Mouse (Mus musculus) intestine, embryonic 16.5 days (tissue): ENCODE measurements around the gene Kbtbd4. TPM values are rescaled to one million over a fixed set of nuclear protein-coding genes. Genes with fewer than 3 reads are reported as not detected.

Experiments
- ATAC-seq: fragments of 200-750 bp; cut with Nextera tagmentation; 2 replicates; pipeline ENCODE4 v1.8.0; 2017; ENCODE audit warnings: moderate TSS enrichment, moderate library complexity
- H3K27ac ChIP-seq: fragments of 300-500 bp; sonication (generic); 2 replicates; pipeline ENCODE4 v1.5.1; 2014; ENCODE audit warnings: mild to moderate bottlenecking, low read length
- H3K27me3 ChIP-seq: fragments of 300-500 bp; sonication (generic); replicated peaks from 2 replicates; pipeline ENCODE4 v1.6.1; 2014; ENCODE audit warnings: low read length, control low read depth, mixed read lengths; ENCODE audit not compliant: control insufficient read depth, insufficient read depth
- H3K36me3 ChIP-seq: fragments of 300-500 bp; sonication (generic); 2 replicates; pipeline ENCODE4 v1.6.1; 2014; ENCODE audit warnings: low read length, control low read depth; ENCODE audit not compliant: control insufficient read depth, insufficient read depth
- H3K4me1 ChIP-seq: fragments of 300-500 bp; sonication (generic); 2 replicates; pipeline ENCODE4 v1.6.1; 2014; ENCODE audit warnings: low read length, control low read depth, mixed read lengths; ENCODE audit not compliant: control insufficient read depth, insufficient read depth
- H3K4me2 ChIP-seq: fragments of 300-500 bp; sonication (generic); 2 replicates; pipeline ENCODE4 v1.6.1; 2014; ENCODE audit warnings: low read depth, low read length, control low read depth
- H3K4me3 ChIP-seq: fragments of 300-500 bp; sonication (generic); 2 replicates; pipeline ENCODE4 v1.5.1; 2014; ENCODE audit warnings: mild to moderate bottlenecking, low read length
- H3K9ac ChIP-seq: fragments of 300-500 bp; sonication (generic); 2 replicates; pipeline ENCODE4 v1.6.1; 2014; ENCODE audit warnings: low read depth, low read length
- H3K9me3 ChIP-seq: fragments of 300-500 bp; sonication (generic); 2 replicates; pipeline ENCODE4 v1.6.1; 2016; ENCODE audit warnings: low read length, control low read depth; ENCODE audit not compliant: control insufficient read depth
- WGBS: fragments of 180-500 bp; shearing (Covaris S2); extraction: QIAGEN DNeasy Blood & Tissue Kit; methylation state at CpG from one replicate; pipeline ENCODE4 v1.1.7; 2014; 5-methylcytosine and 5-hydroxymethylcytosine counted together
- polyA plus RNA-seq: library from polyadenylated mRNA; unstranded; fragments of >200 nt; fragmentation: Nextera tagmentation; extraction: Ambion mirVana; gene quantifications from 2 replicates; pipeline ENCODE4 v1.2.1, GENCODE M21; 2015

Gene Kbtbd4
- polyA plus RNA-seq, 1 experiment from 2014 or later: 27.1 TPM

DNA sequence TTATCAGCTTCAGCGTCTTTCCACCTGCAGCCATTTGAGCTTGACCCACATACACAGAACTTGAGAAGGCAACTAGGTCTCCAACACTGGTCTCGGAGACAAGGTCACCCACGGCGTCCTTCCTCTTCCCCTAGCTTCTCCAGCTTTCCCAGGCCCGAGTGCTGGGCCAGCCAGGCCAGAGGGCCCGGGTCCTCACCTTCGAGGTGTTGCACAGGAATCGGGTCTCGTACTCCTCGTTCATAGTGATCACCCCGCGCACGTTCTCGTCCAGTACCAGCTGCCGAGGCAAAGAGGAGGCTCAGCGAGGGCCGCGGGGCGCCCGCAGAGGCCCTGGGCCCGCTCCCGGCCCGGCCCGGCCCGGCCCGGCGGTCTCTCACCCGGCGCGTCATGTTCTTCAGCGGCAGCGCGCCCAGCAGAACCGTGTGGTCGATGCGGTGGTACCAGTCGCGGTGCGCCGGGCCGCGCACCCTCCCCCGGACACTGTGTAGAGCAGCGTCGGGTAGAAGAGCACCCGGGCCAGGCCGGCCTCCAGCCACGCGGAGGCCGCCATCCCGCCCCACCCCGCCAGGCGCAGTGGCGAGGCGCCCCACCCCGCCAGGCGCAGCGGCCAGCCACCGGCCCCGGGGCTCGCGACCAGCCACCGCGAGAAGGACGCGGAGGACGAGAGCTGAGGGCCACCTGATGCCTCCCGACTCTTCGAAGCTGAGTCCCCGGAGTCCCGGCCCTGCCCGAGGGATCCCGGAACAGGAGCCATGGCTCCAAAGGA lies 12.9 kb downstream of the Kbtbd4 start:
- ATAC-seq: peak; percentile 85
- Histone ChIP-seq H3K4me1 (peaks cover 19% of the 10 kb centered on the region), H3K27ac (peak overlapping the region; percentile 97), H3K4me3 (peak overlapping the region; percentile 62), H3K4me2 (peak overlapping the region; percentile 67), H3K9ac (peak overlapping the region; percentile 84), H3K27me3 (no peaks in the 10 kb centered on the region), H3K9me3 (no peaks in the 10 kb centered on the region), H3K36me3 (no peaks in the 10 kb centered on the region)
- under 1% methylated on average over 73 of the region's 73 CpGs for WGBS

DNA sequence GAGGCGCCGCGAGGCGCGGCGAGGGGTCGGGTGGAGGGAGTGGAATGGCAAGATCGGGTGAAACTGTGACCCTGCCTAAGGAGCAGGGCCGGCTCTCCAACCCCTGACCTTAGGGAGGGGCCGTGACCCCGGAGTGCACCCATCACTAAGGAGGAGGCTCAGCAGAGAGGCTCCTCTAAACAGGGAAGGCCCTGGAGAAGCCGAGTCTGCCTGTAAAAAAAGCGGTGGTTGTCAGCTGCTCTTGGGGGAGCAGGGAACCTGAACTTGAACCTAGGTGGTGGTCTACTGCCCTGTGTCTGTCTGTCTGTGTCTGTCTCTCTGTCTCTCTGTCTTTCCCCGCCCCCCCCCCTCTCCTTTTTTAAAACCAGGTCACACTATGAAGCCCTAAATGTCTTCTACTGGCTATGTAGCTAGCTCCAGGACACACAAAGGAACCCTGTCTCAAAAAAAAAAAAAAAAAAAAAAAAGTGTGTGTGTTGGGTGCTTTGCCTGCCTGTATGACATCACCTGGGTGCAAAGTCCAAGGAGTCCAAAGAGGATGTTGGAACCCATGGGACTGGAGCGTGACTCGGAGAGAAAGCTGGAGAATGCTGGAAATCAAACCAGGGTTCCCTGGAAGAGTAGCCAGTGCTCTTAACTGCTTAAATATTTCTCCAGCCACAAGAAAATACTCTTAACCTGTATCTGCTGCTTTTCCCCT lies 13.6 kb downstream of the Kbtbd4 start:
- Histone ChIP-seq H3K4me1 (peaks cover 19% of the 10 kb centered on the region), H3K27ac (peak overlapping the region; percentile 97), H3K9ac (peak overlapping the region; percentile 84), H3K36me3 (no peaks in the 10 kb centered on the region), H3K4me2 (peak overlapping the region; percentile 67), H3K4me3 (peak overlapping the region; percentile 62), H3K27me3 (no peaks in the 10 kb centered on the region), H3K9me3 (no peaks in the 10 kb centered on the region)
- ATAC-seq: peak; percentile 79
- WGBS: 6% methylated on average over 16 of the region's 16 CpGs

DNA sequence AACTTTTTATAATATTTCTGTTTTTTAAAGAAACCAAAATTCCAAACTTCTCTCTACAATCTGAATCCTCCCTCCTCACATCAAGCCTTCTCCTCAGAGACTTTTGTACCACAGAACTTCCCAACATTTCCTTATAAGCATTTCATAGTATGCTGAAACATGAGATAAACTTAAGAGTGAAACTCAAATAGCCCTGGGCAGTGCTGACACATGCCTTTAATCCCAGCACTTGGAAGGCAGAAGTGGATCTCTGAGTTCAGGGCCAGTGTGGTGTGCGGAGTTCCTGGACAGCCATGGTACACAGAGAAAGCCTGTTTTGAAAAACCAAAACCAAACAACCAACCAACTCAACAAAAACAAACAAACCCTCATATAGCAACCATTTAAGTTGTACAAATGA lies 16.6 kb downstream of the Kbtbd4 start:
- Histone ChIP-seq H3K4me1 (peaks cover 4% of the 10 kb centered on the region), H3K27me3 (no peaks in the 10 kb centered on the region), H3K9ac (no peak overlapping the region), H3K27ac (no peak overlapping the region), H3K4me2 (no peak overlapping the region), H3K9me3 (no peaks in the 10 kb centered on the region), H3K4me3 (no peak overlapping the region), H3K36me3 (no peaks in the 10 kb centered on the region)
- 78% methylated on average over 1 of the region's 1 CpGs for WGBS
- ATAC-seq: no peak

DNA sequence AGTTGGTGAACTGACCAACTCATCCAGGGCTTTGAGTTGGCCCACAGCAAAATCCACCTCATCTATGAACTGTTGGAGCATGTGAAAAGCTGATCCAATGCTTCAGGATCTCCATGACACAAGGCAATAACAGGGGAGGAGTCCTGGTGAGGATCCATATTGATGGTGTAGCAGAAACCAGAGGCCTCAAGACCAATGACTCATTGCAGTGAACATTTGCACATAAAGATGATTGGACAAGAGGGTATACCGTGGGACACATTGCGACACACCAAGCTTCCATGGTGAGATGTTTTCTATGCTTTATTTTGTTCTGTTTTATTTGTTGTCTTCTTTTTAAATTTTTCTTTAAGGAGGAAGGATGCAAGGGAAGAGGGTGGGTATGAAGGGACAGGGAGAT lies 18.1 kb downstream of the Kbtbd4 start:
- H3K4me1 ChIP-seq: no peaks in the 10 kb centered on the region
- no peak overlapping the region for H3K4me2 ChIP-seq
- H3K27ac ChIP-seq: no peak overlapping the region
- no peaks in the 10 kb centered on the region for H3K36me3 ChIP-seq
- no peak overlapping the region for H3K9ac ChIP-seq
- no peak for ATAC-seq
- no peaks in the 10 kb centered on the region for H3K27me3 ChIP-seq
- WGBS: 93% methylated on average over 2 of the region's 2 CpGs
- H3K9me3 ChIP-seq: no peaks in the 10 kb centered on the region
- no peak overlapping the region for H3K4me3 ChIP-seq

DNA sequence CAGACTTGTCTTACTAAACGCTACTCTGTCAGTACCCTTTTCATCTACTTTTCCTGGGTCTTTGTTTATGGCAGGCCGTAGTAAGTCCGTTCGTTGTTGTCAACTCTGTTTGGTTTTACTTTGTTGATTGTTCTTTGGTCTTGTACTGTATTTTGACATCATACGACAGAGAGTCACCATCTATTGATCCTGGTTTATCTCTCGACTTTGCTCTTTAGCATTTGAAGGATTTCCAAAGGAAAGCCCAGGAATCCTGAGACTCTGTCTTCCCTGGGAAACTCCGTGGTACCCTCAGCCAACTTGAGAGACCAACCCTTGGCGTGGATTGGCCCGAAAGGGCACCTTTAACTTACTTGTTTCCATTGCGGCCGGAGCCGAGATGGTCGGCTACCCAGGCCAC lies 24.0 kb downstream of the Kbtbd4 start:
- 82% methylated on average over 13 of the region's 13 CpGs for WGBS
- Histone ChIP-seq H3K4me3 (no peak overlapping the region), H3K4me2 (no peak overlapping the region)

DNA sequence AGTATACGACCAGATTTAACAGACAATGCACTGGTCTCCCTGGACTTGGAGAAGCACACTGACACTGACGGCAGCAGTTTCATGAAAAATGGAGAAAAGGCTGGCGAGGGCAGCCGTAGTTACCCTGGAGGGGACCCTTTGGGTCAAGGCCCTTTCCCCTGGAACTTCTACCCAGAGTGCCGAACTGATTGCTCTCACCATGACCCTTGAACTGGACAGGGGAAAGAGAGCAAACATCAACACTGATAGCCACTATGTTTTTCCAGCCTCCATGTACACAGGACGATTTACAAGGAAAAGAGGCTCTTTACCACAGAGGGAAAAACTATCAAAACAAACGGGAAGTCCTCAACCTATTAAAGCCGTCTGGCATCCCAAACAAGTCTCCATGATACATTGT lies 27.3 kb downstream of the Kbtbd4 start:
- no peak for ATAC-seq

More for the DNA sequence above, 24.0 kb downstream of the Kbtbd4 start:
- ATAC-seq: no peak
- no peaks in the 10 kb centered on the region for H3K9me3 ChIP-seq
- H3K27me3 ChIP-seq: no peaks in the 10 kb centered on the region
- H3K9ac ChIP-seq: no peak overlapping the region
- no peak overlapping the region for H3K27ac ChIP-seq
- H3K36me3 ChIP-seq: no peaks in the 10 kb centered on the region
- H3K4me1 ChIP-seq: no peaks in the 10 kb centered on the region

DNA sequence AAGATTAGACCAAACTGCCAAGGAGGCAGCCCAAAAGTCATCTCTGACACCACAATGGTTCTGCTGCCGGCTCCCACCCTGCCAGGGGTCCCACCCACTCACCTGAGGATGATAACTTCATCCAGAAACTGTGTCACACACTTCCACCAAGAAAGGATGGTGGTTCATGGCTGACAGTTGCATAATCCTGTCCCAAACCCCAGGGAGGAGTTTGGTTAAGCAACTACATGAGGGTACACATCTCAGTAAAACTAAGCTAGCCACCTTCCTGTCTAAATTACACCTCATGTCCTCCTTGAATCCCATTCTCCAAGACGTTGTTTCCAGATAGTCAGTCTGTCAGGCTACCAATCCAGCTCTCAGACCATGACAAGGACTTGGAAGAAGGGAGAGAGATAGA lies 27.7 kb downstream of the Kbtbd4 start:
- Histone ChIP-seq H3K27ac (no peak overlapping the region), H3K4me2 (no peak overlapping the region), H3K9me3 (no peaks in the 10 kb centered on the region), H3K36me3 (no peaks in the 10 kb centered on the region), H3K9ac (no peak overlapping the region), H3K27me3 (no peaks in the 10 kb centered on the region), H3K4me1 (no peaks in the 10 kb centered on the region), H3K4me3 (no peak overlapping the region)
- ATAC-seq: no peak
- 51% methylated on average over 2 of the region's 2 CpGs for WGBS

More for the DNA sequence above, 27.3 kb downstream of the Kbtbd4 start:
- no peaks in the 10 kb centered on the region for H3K27me3 ChIP-seq
- no peak overlapping the region for H3K9ac ChIP-seq
- no peak overlapping the region for H3K4me3 ChIP-seq
- H3K4me1 ChIP-seq: no peaks in the 10 kb centered on the region
- WGBS: 49% methylated on average over 8 of the region's 8 CpGs
- no peak overlapping the region for H3K4me2 ChIP-seq
- H3K36me3 ChIP-seq: no peaks in the 10 kb centered on the region
- no peaks in the 10 kb centered on the region for H3K9me3 ChIP-seq
- H3K27ac ChIP-seq: no peak overlapping the region

DNA sequence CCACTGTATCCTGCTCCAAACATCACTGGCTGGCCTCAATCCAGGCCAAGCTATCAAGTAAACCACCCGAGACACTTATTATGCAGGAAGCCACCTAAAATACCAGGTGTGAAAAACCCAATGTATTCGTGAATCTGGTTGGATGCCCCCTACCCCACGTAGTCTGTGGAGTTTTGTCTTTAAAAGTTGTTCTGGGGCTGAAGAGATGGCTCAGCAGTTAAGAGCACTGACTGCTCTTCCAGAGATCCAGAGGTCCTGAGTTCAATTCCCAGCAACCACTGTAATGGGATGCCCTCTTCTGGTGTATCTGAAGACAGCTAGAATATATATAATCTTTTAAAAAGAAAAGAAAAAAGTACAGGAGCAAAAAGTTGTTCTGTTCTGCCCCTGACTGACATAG lies 33.8 kb downstream of the Kbtbd4 start:
- 64% methylated on average over 3 of the region's 3 CpGs for WGBS
- peaks cover 16% of the 10 kb centered on the region for H3K4me1 ChIP-seq
- H3K4me2 ChIP-seq: no peak overlapping the region
- ATAC-seq: no peak
- H3K36me3 ChIP-seq: no peaks in the 10 kb centered on the region
- no peak overlapping the region for H3K4me3 ChIP-seq
- no peak overlapping the region for H3K9ac ChIP-seq
- H3K27me3 ChIP-seq: no peaks in the 10 kb centered on the region
- no peaks in the 10 kb centered on the region for H3K9me3 ChIP-seq
- no peak overlapping the region for H3K27ac ChIP-seq

DNA sequence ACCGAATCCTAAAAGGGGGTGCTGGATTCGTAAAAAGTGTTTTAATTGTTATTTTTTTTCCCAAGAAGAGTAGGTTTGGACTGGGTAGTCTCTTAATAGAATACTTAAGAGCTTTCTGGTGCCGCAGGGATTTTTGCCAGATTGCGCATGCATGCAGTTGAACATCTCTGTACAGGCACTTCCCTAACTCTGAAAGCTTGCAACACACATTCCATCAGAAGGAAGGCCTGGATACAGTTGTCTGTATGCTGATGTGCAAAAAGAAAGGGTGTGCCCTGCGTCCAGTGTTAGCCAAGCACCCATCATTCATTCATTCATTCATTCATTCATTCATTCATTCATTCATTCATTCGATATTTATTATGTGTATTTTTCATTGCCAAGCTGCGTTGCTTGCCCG lies 35.2 kb downstream of the Kbtbd4 start:
- Histone ChIP-seq H3K9ac (peak overlapping the region; percentile 92), H3K9me3 (no peaks in the 10 kb centered on the region), H3K4me1 (peaks cover 16% of the 10 kb centered on the region), H3K27ac (0 out of 2 replicates have a peak overlapping the region, but pooled peaks have one; percentile 95), H3K27me3 (no peaks in the 10 kb centered on the region), H3K4me2 (peak overlapping the region; percentile 64), H3K36me3 (no peaks in the 10 kb centered on the region), H3K4me3 (peak overlapping the region; percentile 97)
- 39% methylated on average over 8 of the region's 8 CpGs for WGBS
- peak; percentile 39 for ATAC-seq
